Mouse (Mus musculus) kidney, embryonic 16.5 days (tissue): Measurements from ENCODE around the gene Mdga1. TPM values are rescaled to one million over a fixed set of nuclear protein-coding genes. Genes with fewer than 3 reads are reported as not detected.

Experiments
- ATAC-seq: fragments of 200-750 bp; cut with Nextera tagmentation; 2 replicates; pipeline ENCODE4 v1.8.0; 2017; ENCODE audit warnings: moderate TSS enrichment; ENCODE audit not compliant: low FRiP score, low TSS enrichment
- H3K27ac ChIP-seq: fragments of 300-500 bp; sonication (generic); 2 replicates; pipeline ENCODE4 v1.5.1; 2014; ENCODE audit warnings: low read length
- H3K27me3 ChIP-seq: fragments of 300-500 bp; sonication (generic); 2 replicates; pipeline ENCODE4 v1.6.1; 2014; ENCODE audit warnings: low read length, control low read depth, mixed read lengths; ENCODE audit not compliant: insufficient read depth
- H3K36me3 ChIP-seq: fragments of 300-500 bp; sonication (generic); 2 replicates; pipeline ENCODE4 v1.6.1; 2014; ENCODE audit warnings: low read length, control low read depth, mixed read lengths; ENCODE audit not compliant: insufficient read depth
- H3K4me1 ChIP-seq: fragments of 300-500 bp; sonication (generic); 2 replicates; pipeline ENCODE4 v1.6.1; 2014; ENCODE audit warnings: low read length, control low read depth, mixed read lengths; ENCODE audit not compliant: insufficient read depth
- H3K4me2 ChIP-seq: fragments of 300-500 bp; sonication (generic); replicated peaks from 2 replicates; pipeline ENCODE4 v1.6.1; 2014; ENCODE audit warnings: low read depth, low read length
- H3K4me3 ChIP-seq: fragments of 300-500 bp; sonication (generic); 2 replicates; pipeline ENCODE4 v1.5.1; 2014; ENCODE audit warnings: mild to moderate bottlenecking, low read length
- H3K9ac ChIP-seq: fragments of 300-500 bp; sonication (generic); replicated peaks from 2 replicates; pipeline ENCODE4 v1.6.1; 2014; ENCODE audit warnings: low read length
- H3K9me3 ChIP-seq: fragments of 300-500 bp; sonication (generic); 2 replicates; pipeline ENCODE4 v1.6.1; 2016; ENCODE audit warnings: low read length, control low read depth
- WGBS: fragments of 180-500 bp; shearing (Covaris S2); extraction: QIAGEN DNeasy Blood & Tissue Kit; methylation state at CpG from one replicate; pipeline ENCODE4 v1.1.7; 2014; 5-methylcytosine and 5-hydroxymethylcytosine counted together
- polyA plus RNA-seq: library from polyadenylated mRNA; unstranded; fragments of >200 nt; fragmentation: Nextera tagmentation; extraction: Ambion mirVana; gene quantifications from 2 replicates; pipeline ENCODE4 v1.2.1, GENCODE M21; 2015

Gene Mdga1
- polyA plus RNA-seq, 1 experiment from 2014 or later = 2.4 TPM

DNA sequence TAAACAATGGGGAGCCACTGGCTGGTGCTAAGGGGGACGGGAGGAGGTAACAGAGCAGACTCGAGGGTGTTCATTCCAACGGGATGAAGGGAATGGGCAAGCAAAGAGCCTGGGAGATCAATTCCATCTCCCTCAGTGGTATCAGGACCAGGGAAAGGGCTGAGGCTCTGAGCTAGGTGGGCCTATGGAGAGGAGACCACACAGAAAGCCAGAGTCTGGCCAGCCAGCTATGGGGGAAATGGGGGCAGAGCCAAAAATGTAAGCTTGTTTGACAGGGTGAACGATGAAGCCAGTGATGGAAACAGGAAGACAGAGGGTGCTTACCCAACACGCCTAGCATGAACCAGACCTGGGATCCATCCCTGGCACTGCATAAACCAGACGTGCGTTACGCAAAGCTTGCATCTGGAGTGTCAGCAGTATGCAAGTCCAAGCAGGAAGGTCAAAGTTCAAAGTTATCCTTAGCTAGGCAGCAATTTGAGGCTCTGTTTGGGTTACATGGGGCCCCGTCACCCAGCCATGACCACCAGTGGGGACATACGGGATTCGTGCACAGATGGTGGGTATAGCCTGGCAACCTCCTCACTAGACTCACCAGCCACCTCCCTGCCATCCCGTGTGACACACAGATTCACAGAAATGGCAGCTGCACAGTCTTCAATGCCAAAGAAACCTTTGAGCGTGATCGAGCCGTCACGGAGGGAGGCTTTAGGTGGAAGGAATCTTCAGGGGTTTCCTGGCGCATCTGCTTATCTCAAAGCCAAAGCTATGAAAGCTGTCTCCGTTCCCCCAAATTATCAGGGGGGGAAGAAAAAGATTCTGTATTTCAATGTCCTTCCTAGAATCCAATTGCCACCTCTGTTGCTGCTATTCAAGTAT, 113.9 kb downstream of the Mdga1 start:
- 78% methylated on average over 18 of the region's 18 CpGs for WGBS
- Histone ChIP-seq H3K9ac (no peak overlapping the region), H3K9me3 (no peaks in the 10 kb centered on the region), H3K36me3 (no peaks in the 10 kb centered on the region), H3K4me3 (no peak overlapping the region), H3K27me3 (no peaks in the 10 kb centered on the region), H3K4me1 (0 out of 2 replicates have a peak, but pooled peaks cover 4% of the 10 kb centered on the region), H3K27ac (no peak overlapping the region), H3K4me2 (no peak overlapping the region)
- no peak for ATAC-seq

DNA sequence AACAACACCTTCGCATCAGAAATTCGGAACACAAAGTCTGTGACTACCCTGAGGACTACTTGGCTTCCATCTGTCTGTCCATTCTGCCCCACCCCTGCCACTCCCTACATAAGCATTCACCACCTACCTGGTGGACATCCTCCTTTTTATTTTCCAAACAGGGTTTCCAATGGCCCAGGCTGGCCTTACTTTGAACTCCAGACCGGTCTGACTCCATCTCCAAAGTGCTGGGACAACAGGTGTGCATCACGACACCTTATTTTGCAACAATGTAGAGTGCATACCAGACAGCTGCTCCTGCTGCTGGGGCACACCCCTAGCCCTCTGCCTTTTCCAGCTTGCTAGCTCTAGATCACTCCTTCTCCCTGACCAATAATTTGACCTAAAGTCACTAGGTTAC, 115.1 kb downstream of the Mdga1 start:
- ATAC-seq = no peak
- Histone ChIP-seq H3K9me3 (no peaks in the 10 kb centered on the region), H3K27ac (no peak overlapping the region), H3K36me3 (no peaks in the 10 kb centered on the region), H3K4me3 (no peak overlapping the region), H3K9ac (no peak overlapping the region), H3K27me3 (no peaks in the 10 kb centered on the region), H3K4me1 (0 out of 2 replicates have a peak, but pooled peaks cover 4% of the 10 kb centered on the region), H3K4me2 (no peak overlapping the region)
- 91% methylated on average over 4 of the region's 4 CpGs for WGBS

DNA sequence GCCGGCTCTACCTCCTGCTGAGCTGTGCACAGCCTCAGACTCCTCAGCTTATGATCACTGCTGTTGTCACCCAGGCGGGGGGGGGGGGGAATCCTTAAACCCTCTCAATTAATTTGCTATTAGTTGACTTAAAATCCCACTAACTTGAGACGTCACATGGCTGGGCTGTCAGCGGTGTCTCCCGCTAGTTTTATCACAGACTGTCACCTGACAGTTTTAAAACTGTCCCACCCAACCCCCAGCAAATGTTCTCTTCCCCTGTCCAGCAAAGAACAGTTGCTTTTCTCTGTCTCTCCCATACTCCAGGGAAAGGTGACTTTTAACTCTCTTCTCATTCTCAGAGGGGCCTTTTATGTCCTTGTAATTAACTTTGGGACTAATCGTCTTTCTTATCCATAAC, 115.5 kb downstream of the Mdga1 start:
- 0 out of 2 replicates have a peak, but pooled peaks cover 4% of the 10 kb centered on the region for H3K4me1 ChIP-seq
- H3K36me3 ChIP-seq = no peaks in the 10 kb centered on the region
- no peak overlapping the region for H3K4me3 ChIP-seq
- H3K27me3 ChIP-seq = no peaks in the 10 kb centered on the region
- 67% methylated on average over 6 of the region's 6 CpGs for WGBS
- no peak overlapping the region for H3K4me2 ChIP-seq
- H3K9ac ChIP-seq = no peak overlapping the region
- no peak overlapping the region for H3K27ac ChIP-seq
- H3K9me3 ChIP-seq = no peaks in the 10 kb centered on the region
- ATAC-seq = no peak

DNA sequence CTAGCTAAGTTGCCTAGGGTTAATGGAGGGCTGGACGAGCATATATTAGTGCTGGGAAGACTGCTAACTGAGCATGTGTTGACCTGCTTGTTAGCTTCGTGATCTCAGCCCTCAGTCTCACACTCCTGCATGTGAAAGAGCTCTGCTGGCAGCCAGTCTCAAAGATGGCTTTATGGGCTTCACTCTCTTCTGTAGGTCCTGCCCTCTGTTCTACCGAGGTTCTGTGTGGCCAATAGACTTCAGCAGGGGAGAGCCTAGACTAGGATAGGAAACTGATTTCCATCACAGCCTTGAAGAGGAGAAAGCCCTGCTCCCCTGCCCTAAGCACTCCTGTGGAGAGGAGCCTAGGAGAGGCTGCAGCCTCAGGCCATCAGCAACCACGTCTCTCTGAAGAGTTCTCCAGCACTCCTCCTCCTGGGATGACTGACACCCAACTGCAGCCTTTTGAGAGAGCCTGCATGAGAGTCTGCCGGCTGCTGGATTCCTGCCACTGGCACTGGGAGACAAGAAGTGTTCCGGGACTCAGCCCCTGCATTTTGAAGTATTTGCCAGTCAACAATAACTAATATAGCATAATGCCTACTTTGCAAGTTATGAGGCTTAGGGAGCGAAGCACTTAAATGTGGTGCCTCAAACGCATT, 116.9 kb downstream of the Mdga1 start:
- Histone ChIP-seq H3K4me1 (0 out of 2 replicates have a peak, but pooled peaks cover 4% of the 10 kb centered on the region), H3K36me3 (no peaks in the 10 kb centered on the region), H3K9ac (no peak overlapping the region), H3K27me3 (no peaks in the 10 kb centered on the region), H3K27ac (no peak overlapping the region), H3K4me2 (no peak overlapping the region), H3K4me3 (no peak overlapping the region), H3K9me3 (no peaks in the 10 kb centered on the region)
- WGBS = 54% methylated on average over 8 of the region's 8 CpGs
- ATAC-seq = no peak

DNA sequence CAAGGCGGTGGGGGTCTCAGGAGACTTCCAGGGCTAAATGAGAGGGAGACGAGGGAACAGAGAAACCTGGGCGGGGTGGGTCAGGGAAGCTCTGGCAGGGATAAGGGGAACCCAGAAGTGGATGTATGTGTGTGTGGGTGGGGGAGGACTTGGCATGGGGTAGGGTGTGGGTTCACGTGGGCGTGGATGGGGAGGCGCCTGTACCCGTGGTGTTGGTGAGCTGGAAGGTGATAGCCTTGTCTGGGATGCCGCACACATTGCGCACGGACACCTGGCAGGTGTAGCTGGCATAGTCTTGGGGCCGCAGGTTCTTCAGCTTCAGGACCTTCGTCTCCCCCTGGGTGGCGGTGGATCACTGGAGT, 120.5 kb downstream of the Mdga1 start:
- Histone ChIP-seq H3K27me3 (no peaks in the 10 kb centered on the region), H3K27ac (no peak overlapping the region), H3K9ac (no peak overlapping the region), H3K36me3 (no peaks in the 10 kb centered on the region), H3K9me3 (no peaks in the 10 kb centered on the region), H3K4me1 (0 out of 2 replicates have a peak, but pooled peaks cover 4% of the 10 kb centered on the region), H3K4me2 (no peak overlapping the region), H3K4me3 (no peak overlapping the region)
- no peak for ATAC-seq
- WGBS = 79% methylated on average over 12 of the region's 13 CpGs

DNA sequence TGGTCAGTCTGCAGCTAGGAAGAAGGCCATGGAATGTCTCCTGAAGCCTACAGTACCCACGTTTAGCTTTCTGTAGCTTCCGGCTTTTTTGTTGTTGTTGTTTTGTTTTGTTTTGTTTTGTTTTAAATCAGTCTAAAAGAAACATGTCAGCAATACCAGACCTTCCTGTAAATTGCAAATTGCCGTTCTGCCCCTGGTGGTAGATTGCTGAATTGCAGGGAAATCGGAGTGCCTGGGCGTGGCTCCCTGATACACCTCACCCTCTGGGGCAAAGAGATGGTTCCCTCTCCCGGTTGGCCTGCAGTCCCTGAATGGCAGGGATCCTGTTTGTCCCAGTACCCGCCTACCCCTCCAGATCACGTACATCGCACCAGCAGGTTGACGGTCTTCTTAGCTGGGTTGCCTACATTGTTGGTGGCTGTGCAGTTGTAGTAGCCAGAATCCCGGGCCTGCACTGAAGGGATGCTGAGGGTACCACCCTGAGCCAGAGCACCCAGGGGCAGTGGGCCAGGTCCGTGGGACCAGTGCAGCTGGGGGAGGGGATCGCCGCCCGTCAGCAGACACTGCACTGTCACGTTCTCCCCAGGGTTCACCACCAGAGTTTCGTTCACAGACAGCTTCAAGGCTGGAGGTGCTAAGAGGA, 121.0 kb downstream of the Mdga1 start:
- no peak for ATAC-seq
- H3K27me3 ChIP-seq = no peaks in the 10 kb centered on the region
- no peaks in the 10 kb centered on the region for H3K36me3 ChIP-seq
- no peak overlapping the region for H3K27ac ChIP-seq
- H3K4me3 ChIP-seq = no peak overlapping the region
- H3K4me1 ChIP-seq = 0 out of 2 replicates have a peak, but pooled peaks cover 4% of the 10 kb centered on the region
- 34% methylated on average over 17 of the region's 17 CpGs for WGBS
- H3K9me3 ChIP-seq = no peaks in the 10 kb centered on the region
- H3K9ac ChIP-seq = no peak overlapping the region
- no peak overlapping the region for H3K4me2 ChIP-seq

DNA sequence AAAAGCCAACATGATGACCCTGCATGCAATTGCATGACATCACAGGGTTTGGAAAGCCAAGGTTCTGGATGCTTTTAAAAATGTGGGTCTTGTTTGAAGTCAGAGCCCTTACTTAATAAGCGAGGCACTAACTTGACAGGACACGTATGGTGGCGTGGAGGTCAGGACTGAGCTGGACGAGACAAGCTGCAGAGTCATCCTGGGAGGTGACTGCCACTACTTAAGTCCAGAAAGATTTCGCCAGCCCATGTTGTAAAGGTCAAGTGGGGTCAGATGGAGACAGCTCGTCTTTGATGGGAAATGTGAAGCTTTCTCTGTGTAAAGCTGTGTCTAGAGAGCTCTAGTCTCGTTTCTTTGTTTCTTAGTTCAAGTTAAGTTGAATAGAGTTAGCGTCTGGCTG, 122.6 kb downstream of the Mdga1 start:
- 59% methylated on average over 8 of the region's 8 CpGs for WGBS
- no peaks in the 10 kb centered on the region for H3K36me3 ChIP-seq
- ATAC-seq = no peak
- no peak overlapping the region for H3K4me2 ChIP-seq
- no peak overlapping the region for H3K27ac ChIP-seq
- peaks cover 4% of the 10 kb centered on the region for H3K4me1 ChIP-seq
- no peaks in the 10 kb centered on the region; the same call in 1 of the 2 replicates for H3K9me3 ChIP-seq
- H3K4me3 ChIP-seq = no peak overlapping the region
- no peak overlapping the region for H3K9ac ChIP-seq
- no peaks in the 10 kb centered on the region for H3K27me3 ChIP-seq

DNA sequence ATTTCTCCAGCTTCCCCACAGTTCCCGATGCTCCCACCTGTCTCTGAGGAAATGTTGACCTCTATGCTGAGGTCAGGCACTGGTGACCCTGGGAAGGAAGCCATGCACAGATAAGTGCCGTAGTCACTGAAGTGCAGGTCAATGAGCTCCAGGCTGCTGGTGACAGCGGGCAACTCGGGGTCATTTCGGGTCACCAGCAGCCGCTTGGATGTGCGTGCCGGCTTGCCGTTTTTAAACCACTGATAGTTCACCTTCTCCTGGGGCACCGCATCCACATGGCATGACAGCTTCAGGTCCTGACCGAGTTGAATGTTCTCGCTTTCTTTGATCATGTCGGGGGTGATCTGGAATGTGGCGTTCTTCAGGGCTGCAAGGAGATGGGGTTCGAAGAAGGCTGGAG, 123.6 kb downstream of the Mdga1 start:
- no peak overlapping the region for H3K4me3 ChIP-seq
- no peaks in the 10 kb centered on the region for H3K27me3 ChIP-seq
- 49% methylated on average over 15 of the region's 15 CpGs for WGBS
- ATAC-seq = no peak
- H3K36me3 ChIP-seq = no peaks in the 10 kb centered on the region
- peaks cover 13% of the 10 kb centered on the region for H3K4me1 ChIP-seq
- no peak overlapping the region for H3K9ac ChIP-seq
- H3K27ac ChIP-seq = no peak overlapping the region
- H3K4me2 ChIP-seq = no peak overlapping the region
- H3K9me3 ChIP-seq = no peaks in the 10 kb centered on the region; the same call in 1 of the 2 replicates

DNA sequence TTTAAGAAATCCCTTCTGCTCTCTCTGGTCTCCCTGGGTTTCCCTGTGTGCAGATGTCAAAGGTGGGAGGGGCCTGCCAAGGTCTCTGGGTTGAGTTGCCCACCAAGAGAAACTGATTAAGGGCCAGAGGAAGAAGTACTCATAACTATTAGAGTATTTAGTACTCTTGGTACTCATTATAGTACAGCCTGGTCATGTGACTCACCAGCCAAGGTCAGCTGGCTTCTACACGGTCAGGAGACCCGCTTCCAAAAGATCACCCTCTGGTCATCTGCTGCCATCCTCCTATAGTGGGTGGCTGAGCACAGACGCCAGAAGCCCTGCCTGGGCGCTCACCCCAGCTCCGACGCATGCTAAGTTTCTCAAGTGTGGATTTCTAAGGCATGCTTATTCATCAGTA, 124.9 kb downstream of the Mdga1 start:
- Histone ChIP-seq H3K4me3 (no peak overlapping the region), H3K36me3 (no peaks in the 10 kb centered on the region), H3K4me2 (no peak overlapping the region), H3K4me1 (peaks cover 13% of the 10 kb centered on the region), H3K9me3 (no peaks in the 10 kb centered on the region; the same call in 1 of the 2 replicates), H3K9ac (no peak overlapping the region), H3K27me3 (no peaks in the 10 kb centered on the region), H3K27ac (no peak overlapping the region)
- WGBS = 89% methylated on average over 6 of the region's 6 CpGs
- no peak for ATAC-seq
